Mouse (Mus musculus) MEL (cell line): ENCODE measurements at regions not wholly inside any gene's neighbourhood (a gene's known extent, or its start where the extent isn't known, plus 50 kb on each side); places are given as distances from the start of the nearest gene placed in this dataset.

ENCODE experiments used
- CTCF ChIP-seq, 3 experiments: IDR thresholded peaks in 2 of 3; conservative IDR thresholded peaks in 1 of 3; 2 replicates each; pipeline ENCODE4 v1.5.1; 2011 to 2012; ENCODE audit warnings: low read length in 3 of 3, low read depth in 2 of 3, mild to moderate bottlenecking in 2 of 3, improper control_type of control experiment in 1 of 3, inconsistent platforms in 1 of 3, mixed read lengths in 1 of 3, moderate library complexity in 1 of 3; ENCODE audit not compliant: control insufficient read depth in 1 of 3, insufficient read depth in 1 of 3, poor library complexity in 1 of 3, severe bottlenecking in 1 of 3
- GATA1 ChIP-seq: IDR thresholded peaks from 2 replicates; pipeline ENCODE4 v1.6.1; 2011; ENCODE audit warnings: low read depth, low read length, improper control_type of control experiment
- JUND ChIP-seq: IDR thresholded peaks from 2 replicates; pipeline ENCODE4 v1.6.1; 2011; ENCODE audit warnings: low read depth, mild to moderate bottlenecking, improper control_type of control experiment, low read length
- MAZ ChIP-seq: IDR thresholded peaks from 2 replicates; pipeline ENCODE4 v1.6.1; 2012; ENCODE audit warnings: low read depth, mild to moderate bottlenecking, inconsistent platforms, low read length, improper control_type of control experiment
- POLR2A ChIP-seq, 2 experiments: IDR thresholded peaks; 2 replicates each; pipeline ENCODE4 v1.6.1; 2011 to 2012; ENCODE audit warnings: low read length in 2 of 2, mild to moderate bottlenecking in 2 of 2, control low read depth in 1 of 2, improper control_type of control experiment in 1 of 2, low read depth in 1 of 2, moderate library complexity in 1 of 2; ENCODE audit not compliant: control insufficient read depth in 1 of 2, insufficient read depth in 1 of 2, poor library complexity in 1 of 2
- TBP ChIP-seq: IDR thresholded peaks from 2 replicates; pipeline ENCODE4 v1.8.0; 2011; ENCODE audit warnings: low read depth, low read length, improper control_type of control experiment

DNA sequence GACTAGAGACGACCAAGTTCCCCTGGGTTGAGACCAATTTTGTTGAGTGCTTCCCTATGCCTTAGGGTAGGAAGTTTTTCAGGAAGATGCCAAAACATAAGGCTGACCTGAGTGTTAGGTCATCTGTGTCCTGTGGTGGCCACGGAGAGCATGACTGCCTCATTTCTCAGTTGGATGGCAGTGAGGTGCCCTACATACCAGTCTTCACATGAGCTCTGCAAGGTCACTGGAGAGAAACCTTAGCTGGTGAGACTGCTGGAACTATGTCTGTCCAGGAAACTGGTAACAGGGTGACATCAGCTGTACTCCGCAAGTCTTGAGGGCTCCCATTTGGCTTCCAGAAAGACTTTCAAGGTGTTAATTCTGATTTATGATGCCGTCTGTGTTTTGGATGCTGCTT is 167.9 kb upstream of the Tent5a start:
- TF ChIP-seq POLR2A (IDR thresholded peaks at IDR 0.05; ENCODE audit: control insufficient read depth in 1 of 2, insufficient read depth in 1 of 2, low read depth in 1 of 2, low read length in 2 of 2, poor library complexity in 1 of 2) = no peak
- TF ChIP-seq JUND = no peak
- no peak for TF ChIP-seq TBP
- TF ChIP-seq CTCF (IDR thresholded peaks at IDR 0.05 in 2 of 3, conservative IDR thresholded peaks at IDR 0.05 in 1 of 3; ENCODE audit: control insufficient read depth in 1 of 3, insufficient read depth in 1 of 3, low read depth in 2 of 3, low read length in 3 of 3, poor library complexity in 1 of 3, severe bottlenecking in 1 of 3) = no peak
- TF ChIP-seq MAZ = no peak
- TF ChIP-seq GATA1 = no peak
